Comparison of ENCODE assay signal across 18 mouse cellular contexts in the genomic region with DNA sequence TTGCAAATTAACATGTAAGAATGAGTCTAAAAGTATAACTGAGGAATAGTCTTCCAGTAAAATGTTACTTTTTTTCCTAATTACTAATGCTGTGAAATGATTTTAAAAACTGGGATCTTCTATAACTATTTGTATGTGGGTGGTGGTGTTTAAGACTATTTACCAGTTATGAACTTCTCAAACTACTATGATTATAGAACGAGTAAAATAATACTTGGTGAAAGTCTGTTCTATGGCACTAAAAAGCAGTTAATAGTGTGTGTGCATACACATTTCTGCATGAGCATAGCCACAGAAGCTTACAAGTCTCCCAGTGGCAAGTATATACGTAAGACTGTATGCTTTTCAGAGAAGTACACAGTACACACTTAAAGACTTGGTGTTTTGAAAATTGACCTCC. TPM values are rescaled to one million over a fixed set of nuclear protein-coding genes. Genes with fewer than 3 reads are reported as not detected.
"Had no signal": no experiment of that assay in that cellular context is flagged by ENCODE, and none has a peak within 500 bp of the region (broad histone marks: within the 10 kb centered on the region; RNA-seq: fewer than 3 reads in every experiment).

No protein-coding gene starts in this region.

- H3K27ac ChIP-seq: limb, embryonic 13.5 days had no signal

- H3K36me3 ChIP-seq: limb, embryonic 13.5 days had no signal

- H3K9me3 ChIP-seq: limb, embryonic 13.5 days; megakaryocyte, embryonic 14.5 days had no signal

- DNase-seq: kidney, adult 9 months; kidney, postnatal 36 days; layer of hippocampus, adult 9-11 months; left cerebral cortex, postnatal 4 days; lung, embryonic 14.5 days; lung, postnatal 10 days; lung, postnatal 4 days; right cerebral cortex, adult 18-20 months; thymus, adult 18-20 months; thymus, postnatal 14 days had no signal

- ATAC-seq: midbrain, embryonic 16.5 days had no signal

- H3K27me3 ChIP-seq: limb, embryonic 13.5 days; megakaryocyte, embryonic 14.5 days had no signal

RNA-seq across cellular contexts. Expression of gene Gm20403, which starts 0.8 kb away (rescaled TPM):
- total RNA-seq: layer of hippocampus, adult 18-20 months; left cerebral cortex, postnatal 4 days had no signal
- polyA plus RNA-seq: kidney, postnatal 0 days; limb, embryonic 13.5 days; liver, embryonic 14.5 days; lung, embryonic 14.5 days; midbrain, embryonic 11.5 days; midbrain, embryonic 16.5 days; neural tube, embryonic 14.5 days had no signal
